Mouse (Mus musculus) forebrain, embryonic 10.5 days (tissue): Measurements from ENCODE around the gene Dolpp1. TPM values are rescaled to one million over a fixed set of nuclear protein-coding genes. Genes with fewer than 3 reads are reported as not detected.

ENCODE experiments used
- DNase-seq: peaks from one replicate; pipeline ENCODE4 v3.0.0-alpha.2; 2017; ENCODE audit warnings: low spot score; ENCODE audit errors: extremely low spot score
- H3K27ac ChIP-seq: fragments of 300-500 bp; sonication (generic); 2 replicates; pipeline ENCODE4 v1.5.1; 2016; ENCODE audit warnings: mild to moderate bottlenecking
- H3K27me3 ChIP-seq: fragments of 300-500 bp; sonication (generic); 2 replicates; pipeline ENCODE4 v1.6.1; 2016; ENCODE audit warnings: mild to moderate bottlenecking; ENCODE audit not compliant: poor library complexity, severe bottlenecking
- H3K36me3 ChIP-seq: fragments of 300-500 bp; sonication (generic); replicated peaks from 2 replicates; pipeline ENCODE4 v1.6.1; 2016; ENCODE audit warnings: mild to moderate bottlenecking, moderate library complexity
- H3K4me1 ChIP-seq: fragments of 300-500 bp; sonication (generic); 2 replicates; pipeline ENCODE4 v1.6.1; 2016
- H3K4me3 ChIP-seq: fragments of 300-500 bp; sonication (generic); 2 replicates; pipeline ENCODE4 v1.5.1; 2016; ENCODE audit warnings: mild to moderate bottlenecking, moderate library complexity
- H3K9me3 ChIP-seq: fragments of 300-500 bp; sonication (generic); 2 replicates; pipeline ENCODE4 v1.6.1; 2016; ENCODE audit warnings: mild to moderate bottlenecking, moderate library complexity
- WGBS: fragments of 180-500 bp; shearing (Covaris S2); methylation state at CpG from one replicate; pipeline ENCODE4 v1.1.7; 2016; 5-methylcytosine and 5-hydroxymethylcytosine counted together
- polyA plus RNA-seq: library from polyadenylated mRNA; unstranded; fragments of >200 nt; fragmentation: Nextera tagmentation; extraction: Ambion mirVana; gene quantifications from 2 replicates; pipeline ENCODE4 v1.2.1, GENCODE M21; 2016

Dolpp1 gene
- polyA plus RNA-seq, 1 experiment from 2014 or later = 54.8 TPM

GRCm38 (mm10) chr2:30440701-30441517 is 48.9 kb downstream of the Dolpp1 start:
- peaks cover 75% of the 10 kb centered on the region for H3K36me3 ChIP-seq
- 23% methylated on average over 12 of the region's 12 CpGs for WGBS
- peak; percentile 65 for DNase-seq

GRCm38 (mm10) chr2:30441518-30442497 is 49.8 kb downstream of the Dolpp1 start:
- Histone ChIP-seq H3K9me3 (no peaks in the 10 kb centered on the region), H3K4me1 (peaks cover 70% of the 10 kb centered on the region), H3K27ac (peak overlapping the region; percentile 97), H3K36me3 (peaks cover 81% of the 10 kb centered on the region), H3K27me3 (no peaks in the 10 kb centered on the region), H3K4me3 (peak overlapping the region; percentile 42)
- 5% methylated on average over 15 of the region's 15 CpGs for WGBS
- peak; percentile 85 for DNase-seq

More at GRCm38 (mm10) chr2:30440701-30441517, 48.9 kb downstream of the Dolpp1 start:
- Histone ChIP-seq H3K27me3 (no peaks in the 10 kb centered on the region), H3K4me1 (peaks cover 61% of the 10 kb centered on the region), H3K27ac (peak overlapping the region; percentile 97), H3K9me3 (no peaks in the 10 kb centered on the region), H3K4me3 (peak overlapping the region; percentile 42)

- no peak for DNase-seq
- H3K27me3 ChIP-seq = no peaks in the 10 kb centered on the region
- H3K4me1 ChIP-seq = peaks cover 76% of the 10 kb centered on the region
- no peaks in the 10 kb centered on the region for H3K9me3 ChIP-seq
- peak overlapping the region; percentile 97 for H3K27ac ChIP-seq
- H3K4me3 ChIP-seq = peak overlapping the region; percentile 42
- peaks cover 81% of the 10 kb centered on the region for H3K36me3 ChIP-seq
- WGBS = 55% methylated on average over 5 of the region's 5 CpGs
Measured at GRCm38 (mm10) chr2:30442498-30442890, 50.4 kb downstream of the Dolpp1 start.

- H3K4me3 ChIP-seq = no peak overlapping the region
Measured at GRCm38 (mm10) chr2:30443281-30443680, 51.2 kb downstream of the Dolpp1 start.

GRCm38 (mm10) chr2:30444006-30444405 is 52.0 kb downstream of the Dolpp1 start:
- H3K27ac ChIP-seq = peak overlapping the region; percentile 97
- no peaks in the 10 kb centered on the region for H3K27me3 ChIP-seq
- 84% methylated on average over 5 of the region's 5 CpGs for WGBS
- DNase-seq = no peak
- peaks cover 78% of the 10 kb centered on the region for H3K4me1 ChIP-seq
- H3K4me3 ChIP-seq = no peak overlapping the region
- peaks cover 81% of the 10 kb centered on the region for H3K36me3 ChIP-seq
- H3K9me3 ChIP-seq = no peaks in the 10 kb centered on the region; the same call in 1 of the 2 replicates

More at GRCm38 (mm10) chr2:30443281-30443680, 51.2 kb downstream of the Dolpp1 start:
- no peaks in the 10 kb centered on the region for H3K27me3 ChIP-seq
- no peak for DNase-seq
- H3K27ac ChIP-seq = peak overlapping the region; percentile 97
- H3K9me3 ChIP-seq = no peaks in the 10 kb centered on the region
- WGBS = 72% methylated on average over 4 of the region's 4 CpGs
- peaks cover 81% of the 10 kb centered on the region for H3K36me3 ChIP-seq
- peaks cover 78% of the 10 kb centered on the region for H3K4me1 ChIP-seq

- Histone ChIP-seq H3K4me3 (no peak overlapping the region), H3K27ac (peak overlapping the region; percentile 97), H3K36me3 (peaks cover 81% of the 10 kb centered on the region), H3K9me3 (peaks cover 2% of the 10 kb centered on the region), H3K4me1 (peaks cover 78% of the 10 kb centered on the region), H3K27me3 (no peaks in the 10 kb centered on the region)
- DNase-seq = no peak
Measured at GRCm38 (mm10) chr2:30444450-30444849, 52.4 kb downstream of the Dolpp1 start.

GRCm38 (mm10) chr2:30445312-30445711 is 53.3 kb downstream of the Dolpp1 start:
- H3K4me1 ChIP-seq = peaks cover 73% of the 10 kb centered on the region
- peaks cover 11% of the 10 kb centered on the region for H3K9me3 ChIP-seq
- DNase-seq = peak; percentile 60
- H3K27ac ChIP-seq = peak overlapping the region; percentile 97
- WGBS = 18% methylated on average over 2 of the region's 2 CpGs
- no peaks in the 10 kb centered on the region for H3K27me3 ChIP-seq
- peak overlapping the region; percentile 22 for H3K4me3 ChIP-seq
- H3K36me3 ChIP-seq = peaks cover 81% of the 10 kb centered on the region

- Histone ChIP-seq H3K27ac (peak overlapping the region; percentile 97), H3K9me3 (peaks cover 13% of the 10 kb centered on the region), H3K4me3 (no peak overlapping the region), H3K4me1 (peaks cover 54% of the 10 kb centered on the region), H3K27me3 (no peaks in the 10 kb centered on the region), H3K36me3 (peaks cover 86% of the 10 kb centered on the region)
- no peak for DNase-seq
- 85% methylated on average over 10 of the region's 10 CpGs for WGBS
Measured at GRCm38 (mm10) chr2:30446891-30447826, 55.1 kb downstream of the Dolpp1 start.

- Histone ChIP-seq H3K9me3 (peaks cover 13% of the 10 kb centered on the region), H3K4me3 (no peak overlapping the region), H3K27ac (no peak overlapping the region), H3K36me3 (peaks cover 83% of the 10 kb centered on the region), H3K27me3 (no peaks in the 10 kb centered on the region), H3K4me1 (peaks cover 46% of the 10 kb centered on the region)
- 90% methylated on average over 7 of the region's 7 CpGs for whole genome bisulfite sequencing
- DNase-seq = no peak
Measured at GRCm38 (mm10) chr2:30448371-30448770, 56.3 kb downstream of the Dolpp1 start.
